Mouse (Mus musculus) lung, adult 2 months (tissue): Measurements from ENCODE around the gene Il1rl2. TPM values are rescaled to one million over a fixed set of nuclear protein-coding genes. Genes with fewer than 3 reads are reported as not detected.

Experiments used
- DNase-seq: peaks from one replicate; pipeline ENCODE4 v3.0.0; 2022
- H3K4me1 ChIP-seq: fragments of 200-500 bp; 2 replicates; pipeline ENCODE4 v1.6.1; 2011; ENCODE audit warnings: low read length; ENCODE audit not compliant: control insufficient read depth, insufficient read depth
- H3K4me3 ChIP-seq: fragments of 200-500 bp; replicated peaks from 2 replicates; pipeline ENCODE3; 2011; ENCODE audit warnings: low read depth, mild to moderate bottlenecking, control low read depth, low read length; ENCODE audit errors: extremely low read depth
- CTCF ChIP-seq: fragments of 200-500 bp; IDR thresholded peaks from 2 replicates; pipeline ENCODE4 v1.5.1; 2011; ENCODE audit warnings: mild to moderate bottlenecking, low read length, control low read depth; ENCODE audit not compliant: insufficient read depth
- POLR2A ChIP-seq: fragments of 200-500 bp; IDR thresholded peaks from 2 replicates; pipeline ENCODE4 v1.6.1; 2011; ENCODE audit warnings: low read depth, mild to moderate bottlenecking, control low read depth, low read length, borderline replicate concordance; ENCODE audit errors: extremely low read depth
- WGBS: fragments of 180-500 bp; shearing (Covaris S2); methylation state at CpG from one replicate; pipeline ENCODE4 v1.1.7; 2018; 5-methylcytosine and 5-hydroxymethylcytosine counted together
- polyA plus RNA-seq: library from polyadenylated mRNA; depleted of rRNA; stranded (reverse); fragments of >200 nt; gene quantifications from 2 replicates; pipeline ENCODE4 v1.2.3, GENCODE M21; 2012; rRNA removed

Il1rl2 gene
- 4.4 and 8.4 TPM in 2 replicates for polyA plus RNA-seq

DNA sequence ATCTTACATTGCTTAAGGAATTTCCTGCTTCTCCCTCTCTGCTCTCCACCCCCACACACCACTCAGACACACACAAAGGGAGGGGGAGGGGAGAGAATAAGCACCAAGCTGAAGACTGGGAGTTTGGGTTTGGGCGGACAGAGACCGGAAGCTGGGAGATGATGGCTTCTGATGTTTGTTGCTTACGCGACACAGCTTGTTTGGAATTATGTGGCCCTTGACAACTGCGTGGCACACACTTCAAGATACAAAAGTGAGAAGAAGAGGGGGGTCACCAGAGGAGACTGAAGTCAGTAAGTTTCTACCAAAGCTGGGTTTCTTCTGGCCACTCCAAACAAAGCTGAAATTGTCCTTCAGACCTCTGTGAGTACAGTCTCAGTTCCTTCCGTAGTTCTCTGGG is at the start of gene Il1rl2:
TSS of gene Il1rl2 (plus strand) at position 154 of the 400 bp plus-strand sequence.
- TF ChIP-seq POLR2A (no peak), CTCF (no peak)
- peak; percentile 26 for DNase-seq
- H3K4me1 ChIP-seq, result peaks cover 2% of the 10 kb centered on the region; the same call in 1 of the 2 replicates
- WGBS, result 10% methylated on average over 6 of the region's 6 CpGs
- H3K4me3 ChIP-seq, result peak within 1 kb of the TSS; percentile 59

- Histone ChIP-seq H3K4me1 (peaks cover 13% of the 10 kb centered on the region), H3K4me3 (peak overlapping the region; percentile 58)
- TF ChIP-seq POLR2A (no peak), CTCF (no peak)
- no peak for DNase-seq
- 43% methylated on average over 10 of the region's 10 CpGs for whole genome bisulfite sequencing
Observed at GRCm38 (mm10) chr1:40275285-40276013, 49.0 kb upstream of the Il1rl2 start.

GRCm38 (mm10) chr1:40277944-40278343 is 46.5 kb upstream of the Il1rl2 start:
- Histone ChIP-seq H3K4me3 (no peak overlapping the region), H3K4me1 (peaks cover 10% of the 10 kb centered on the region)
- 88% methylated on average over 4 of the region's 4 CpGs for WGBS
- TF ChIP-seq POLR2A (no peak), CTCF (no peak)
- no peak for DNase-seq

DNA sequence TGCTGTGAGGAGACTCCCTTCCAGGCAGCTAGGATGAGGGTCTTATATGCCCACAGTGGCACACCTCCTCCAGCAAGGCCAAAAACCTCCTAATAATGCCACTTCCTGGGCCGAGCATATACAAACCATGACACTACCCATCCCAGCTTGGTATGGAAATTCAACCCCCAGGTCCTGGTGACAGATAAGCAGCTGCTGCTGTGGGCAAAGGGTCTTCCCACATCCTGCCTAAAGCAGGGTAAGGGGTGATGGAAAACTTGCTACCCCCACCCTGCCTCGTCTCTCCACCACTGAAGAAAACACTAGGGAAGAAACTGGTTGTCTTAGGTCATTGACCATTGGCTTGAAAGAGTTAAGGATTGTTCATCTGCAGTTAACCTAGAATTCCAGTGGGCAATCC is 45.7 kb upstream of the Il1rl2 start:
- H3K4me3 ChIP-seq, result no peak overlapping the region
- no peak for DNase-seq
- 91% methylated on average over 2 of the region's 2 CpGs for WGBS
- no peak for TF ChIP-seq POLR2A
- no peak for TF ChIP-seq CTCF
- peaks cover 10% of the 10 kb centered on the region for H3K4me1 ChIP-seq

DNA sequence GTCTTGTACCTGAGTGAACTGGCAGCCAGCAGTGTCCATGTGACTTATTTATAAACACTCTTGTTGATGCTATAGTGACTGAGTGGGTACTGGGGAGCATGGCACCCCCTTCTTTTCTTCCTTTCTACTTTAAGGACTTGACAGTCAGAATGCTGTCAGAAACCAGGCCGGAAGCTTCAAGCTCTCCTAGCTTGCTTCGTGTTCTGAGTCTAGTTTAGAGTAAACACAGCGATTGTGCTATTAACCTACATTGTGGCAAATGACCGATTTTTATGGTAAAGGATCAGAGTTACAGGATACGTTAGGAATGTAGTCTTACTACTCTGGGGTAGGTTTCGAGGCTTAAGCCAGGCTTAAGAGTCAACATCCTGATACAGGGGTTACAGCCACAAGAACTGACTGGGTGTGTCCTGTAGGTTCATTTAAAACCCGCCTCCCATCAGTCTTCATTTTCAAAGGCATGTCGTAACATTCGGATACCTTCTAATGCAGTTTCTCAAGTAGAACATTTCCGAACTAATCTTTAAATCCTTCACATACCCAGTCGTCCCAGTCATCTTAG is 45.1 kb upstream of the Il1rl2 start:
- DNase-seq, result no peak

DNA sequence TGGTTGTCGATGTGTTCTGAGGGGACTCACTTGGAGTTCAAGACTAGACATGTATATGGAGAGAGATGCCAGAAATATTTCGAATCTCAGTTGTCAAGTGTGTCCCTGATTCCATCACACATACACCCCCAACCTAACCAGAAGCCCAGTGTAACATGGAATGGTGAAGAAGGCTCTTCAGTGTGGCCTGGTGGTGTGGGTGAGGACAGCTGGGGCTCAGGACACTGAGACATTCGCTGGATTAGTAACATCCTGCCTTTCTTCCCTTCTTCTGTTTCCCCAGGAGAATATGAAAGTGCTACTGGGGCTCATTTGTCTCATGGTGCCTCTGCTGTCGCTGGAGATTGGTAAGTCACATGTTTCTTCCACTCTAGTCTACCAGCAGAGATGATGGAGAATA is 42.5 kb upstream of the Il1rl2 start:
- Histone ChIP-seq H3K4me3 (no peak overlapping the region), H3K4me1 (peaks cover 11% of the 10 kb centered on the region)
- WGBS, result 71% methylated on average over 4 of the region's 4 CpGs
- no peak for TF ChIP-seq CTCF
- TF ChIP-seq POLR2A, result no peak
- DNase-seq, result no peak

More for the DNA sequence above, 45.1 kb upstream of the Il1rl2 start:
- peaks cover 14% of the 10 kb centered on the region for H3K4me1 ChIP-seq
- TF ChIP-seq POLR2A, result no peak
- TF ChIP-seq CTCF, result no peak
- no peak overlapping the region for H3K4me3 ChIP-seq
- WGBS, result 63% methylated on average over 11 of the region's 11 CpGs

DNA sequence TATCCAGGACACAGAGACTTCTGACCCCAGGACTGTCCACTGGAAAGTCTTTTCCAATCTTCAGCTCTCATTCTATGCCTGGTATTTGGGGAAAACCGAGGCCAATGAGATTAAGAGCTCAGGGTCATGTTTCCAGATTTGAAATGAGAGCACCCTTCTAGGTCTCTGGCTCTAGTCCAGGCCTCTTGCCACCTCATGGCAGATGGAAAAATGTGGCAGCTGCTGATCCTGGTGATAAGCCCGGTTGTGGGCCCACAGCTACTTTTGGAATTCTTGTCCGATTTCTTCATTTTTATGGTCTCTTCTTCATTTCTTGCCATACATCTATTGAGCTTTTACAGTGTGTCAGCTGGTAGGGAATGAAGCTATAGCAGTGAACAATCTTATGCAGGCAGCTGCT is 42.0 kb upstream of the Il1rl2 start:
- no peak for DNase-seq
- 59% methylated on average over 3 of the region's 3 CpGs for WGBS
- H3K4me1 ChIP-seq, result peaks cover 9% of the 10 kb centered on the region
- no peak overlapping the region for H3K4me3 ChIP-seq
- TF ChIP-seq CTCF, result no peak
- TF ChIP-seq POLR2A, result no peak

- TF ChIP-seq CTCF (no peak), POLR2A (no peak)
- WGBS, result 37% methylated on average over 5 of the region's 5 CpGs
- DNase-seq, result no peak
- H3K4me1 ChIP-seq, result peaks cover 17% of the 10 kb centered on the region
- no peak overlapping the region for H3K4me3 ChIP-seq
Observed at GRCm38 (mm10) chr1:40283995-40284394, 40.4 kb upstream of the Il1rl2 start.

- Histone ChIP-seq H3K4me1 (peaks cover 10% of the 10 kb centered on the region), H3K4me3 (no peak overlapping the region)
- TF ChIP-seq CTCF (no peak), POLR2A (no peak)
- 81% methylated on average over 12 of the region's 12 CpGs for WGBS
- DNase-seq, result no peak
Observed at GRCm38 (mm10) chr1:40290489-40291255, 33.7 kb upstream of the Il1rl2 start.
